Mouse (Mus musculus): ENCODE measurements around the gene Ak2. TPM values are rescaled to one million over a fixed set of nuclear protein-coding genes. Genes with fewer than 3 reads are reported as not detected.

Gene Ak2
- polyA plus RNA-seq, 1 experiment from 2014 or later, result 224 TPM

- WGBS, result 57% methylated on average over 4 of the region's 4 CpGs
These were observed 68.2 kb downstream of the Ak2 start for GRCm38 (mm10) chr4:129059922-129060321.

More at GRCm38 (mm10) chr4:129059922-129060321, 68.2 kb downstream of the Ak2 start:
- no peaks in the 10 kb centered on the region for H3K36me3 ChIP-seq (replicated peaks)
- H3K4me1 ChIP-seq, result peaks cover 29% of the 10 kb centered on the region
- no peak overlapping the region for H3K27ac ChIP-seq (replicated peaks)
- no peaks in the 10 kb centered on the region for H3K9me3 ChIP-seq
- DNase-seq (ENCODE audit: low spot score), result no peak
- peak overlapping the region; percentile 91 for H3K4me3 ChIP-seq
- H3K27me3 ChIP-seq (replicated peaks; ENCODE audit: low read depth, poor library complexity, severe bottlenecking), result no peaks in the 10 kb centered on the region

Other genes starting within 250 kb of the Ak2 start
- gene A3galt2, start 236.6 kb upstream of the Ak2 start, polyA plus RNA-seq (2016; fragmentation: Nextera tagmentation; extraction: Ambion mirVana), result 0.09 and 0.12 TPM in 2 replicates
- 38.7 and 39.0 TPM in 2 replicates for gene Zfp362, start 185.9 kb upstream of the Ak2 start, polyA plus RNA-seq (2016; fragmentation: Nextera tagmentation; extraction: Ambion mirVana)
- 10.6 and 11.9 TPM in 2 replicates for gene Trim62, start 108.4 kb upstream of the Ak2 start, polyA plus RNA-seq (2016; fragmentation: Nextera tagmentation; extraction: Ambion mirVana)
- 11.4 and 12.1 TPM in 2 replicates for gene Azin2, start 29.5 kb upstream of the Ak2 start, polyA plus RNA-seq (2016; fragmentation: Nextera tagmentation; extraction: Ambion mirVana)
- gene Rnf19b, start 66.3 kb downstream of the Ak2 start, polyA plus RNA-seq (2016; fragmentation: Nextera tagmentation; extraction: Ambion mirVana), result 7.9 and 8.4 TPM in 2 replicates
- 10.6 and 11.8 TPM in 2 replicates for gene Tmem54, start 113.6 kb downstream of the Ak2 start, polyA plus RNA-seq (2016; fragmentation: Nextera tagmentation; extraction: Ambion mirVana)
- 0.66 and 1.8 TPM in 2 replicates for gene Hpca, start 130.1 kb downstream of the Ak2 start, polyA plus RNA-seq (2016; fragmentation: Nextera tagmentation; extraction: Ambion mirVana)
- 1.5 TPM in 2 replicates for gene Fndc5, start 145.0 kb downstream of the Ak2 start, polyA plus RNA-seq (2016; fragmentation: Nextera tagmentation; extraction: Ambion mirVana)
- 29.5 and 29.8 TPM in 2 replicates for gene S100pbp, start 197.8 kb downstream of the Ak2 start, polyA plus RNA-seq (2016; fragmentation: Nextera tagmentation; extraction: Ambion mirVana)
- 96.0 and 105 TPM in 2 replicates for gene Yars, start 197.8 kb downstream of the Ak2 start, polyA plus RNA-seq (2016; fragmentation: Nextera tagmentation; extraction: Ambion mirVana)

All from embryonic facial prominence, embryonic 10.5 days (tissue).